Mouse (Mus musculus): ENCODE data around the gene Neurl1a. TPM values are rescaled to one million over a fixed set of nuclear protein-coding genes. Genes with fewer than 3 reads are reported as not detected.

The Neurl1a gene
- polyA plus RNA-seq, 1 experiment, result 5.8 TPM

- Histone ChIP-seq H3K4me3 (ENCODE audit: insufficient read depth, low read depth, low read length) (no peak overlapping the region), H3K27ac (replicated peaks; ENCODE audit: low read depth, low read length) (no peak overlapping the region), H3K4me1 (ENCODE audit: control insufficient read depth, insufficient read depth, insufficient read length, low read length) (no peaks in the 10 kb centered on the region)
Measured at GRCm38 (mm10) chr19:47152062-47152369, 26.6 kb upstream of the Neurl1a start.

DNA sequence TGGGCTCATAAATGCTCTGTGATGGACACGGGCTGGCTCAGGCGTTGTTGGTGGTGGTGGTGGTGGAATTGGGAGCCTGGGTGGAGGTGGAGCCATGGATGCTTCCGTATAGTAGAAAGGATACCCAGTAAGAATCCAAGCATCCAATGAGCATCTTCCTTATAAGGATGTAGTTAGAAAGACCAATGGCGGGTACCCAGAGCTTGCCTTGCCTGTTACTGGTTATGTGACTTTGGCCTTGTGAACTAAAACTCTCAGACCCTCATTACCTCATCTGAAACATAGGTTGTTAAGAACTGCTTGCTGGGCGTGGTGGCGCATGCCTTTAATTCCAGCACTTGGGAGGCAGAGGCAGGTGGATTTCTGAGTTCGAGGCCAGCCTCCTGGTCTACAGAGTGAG is 24.9 kb upstream of the Neurl1a start:
- no peak overlapping the region for H3K27ac ChIP-seq (replicated peaks; ENCODE audit: low read depth, low read length)

GRCm38 (mm10) chr19:47157664-47158063 is 21.0 kb upstream of the Neurl1a start, which contains the start of gene Calhm3:
TSS of gene Calhm3 (minus strand) at chr19:47157764.
- H3K4me1 ChIP-seq (ENCODE audit: control insufficient read depth, insufficient read depth, insufficient read length, low read length), result no peaks in the 10 kb centered on the region; the same call in 1 of the 2 replicates
- no peak within 1 kb of the TSS for H3K4me3 ChIP-seq (ENCODE audit: insufficient read depth, low read depth, low read length)
- no peak within 1 kb of the TSS for H3K27ac ChIP-seq (replicated peaks; ENCODE audit: low read depth, low read length)

More for the DNA sequence above, 24.9 kb upstream of the Neurl1a start:
- H3K4me1 ChIP-seq (ENCODE audit: control insufficient read depth, insufficient read depth, insufficient read length, low read length), result no peaks in the 10 kb centered on the region
- H3K4me3 ChIP-seq (ENCODE audit: insufficient read depth, low read depth, low read length), result no peak overlapping the region

DNA sequence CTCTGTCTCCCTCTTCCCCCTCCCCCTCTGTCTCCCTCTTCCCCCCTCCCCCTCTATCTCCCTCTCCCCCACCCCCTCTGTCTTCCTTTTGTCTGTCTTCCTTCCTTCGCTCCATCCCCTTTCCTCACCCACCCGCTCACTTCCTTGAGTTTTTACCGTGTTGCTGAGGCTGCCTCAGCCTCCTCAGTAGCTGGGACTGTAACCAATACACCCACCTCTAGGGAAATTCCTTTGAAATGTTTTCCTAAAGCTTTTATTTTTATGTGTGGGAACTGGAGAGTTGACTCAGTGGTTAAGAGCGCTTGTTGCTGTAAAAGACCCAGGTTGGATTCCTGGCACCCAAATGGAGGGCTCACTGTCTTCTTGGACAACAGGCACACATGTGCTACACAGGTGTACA is 17.0 kb upstream of the Neurl1a start:
- no peak overlapping the region for H3K27ac ChIP-seq (replicated peaks; ENCODE audit: low read depth, low read length)
- no peaks in the 10 kb centered on the region; the same call in 1 of the 2 replicates for H3K4me1 ChIP-seq (ENCODE audit: control insufficient read depth, insufficient read depth, insufficient read length, low read length)
- no peak overlapping the region for H3K4me3 ChIP-seq (ENCODE audit: insufficient read depth, low read depth, low read length)

- no peaks in the 10 kb centered on the region; the same call in 1 of the 2 replicates for H3K4me1 ChIP-seq (ENCODE audit: control insufficient read depth, insufficient read depth, insufficient read length, low read length)
- H3K4me3 ChIP-seq (ENCODE audit: insufficient read depth, low read depth, low read length), result no peak overlapping the region
- no peak overlapping the region for H3K27ac ChIP-seq (replicated peaks; ENCODE audit: low read depth, low read length)
Measured at GRCm38 (mm10) chr19:47163176-47163744, 15.4 kb upstream of the Neurl1a start.

- H3K4me3 ChIP-seq (ENCODE audit: insufficient read depth, low read depth, low read length), result no peak overlapping the region
Measured at GRCm38 (mm10) chr19:47166758-47167157, 11.9 kb upstream of the Neurl1a start.

GRCm38 (mm10) chr19:47167617-47168214 is 10.9 kb upstream of the Neurl1a start:
- H3K27ac ChIP-seq (replicated peaks; ENCODE audit: low read depth, low read length), result no peak overlapping the region
- no peak overlapping the region for H3K4me3 ChIP-seq (ENCODE audit: insufficient read depth, low read depth, low read length)
- H3K4me1 ChIP-seq (ENCODE audit: control insufficient read depth, insufficient read depth, insufficient read length, low read length), result no peaks in the 10 kb centered on the region

More at GRCm38 (mm10) chr19:47166758-47167157, 11.9 kb upstream of the Neurl1a start:
- no peaks in the 10 kb centered on the region for H3K4me1 ChIP-seq (ENCODE audit: control insufficient read depth, insufficient read depth, insufficient read length, low read length)
- H3K27ac ChIP-seq (replicated peaks; ENCODE audit: low read depth, low read length), result no peak overlapping the region

- no peaks in the 10 kb centered on the region for H3K4me1 ChIP-seq (ENCODE audit: control insufficient read depth, insufficient read depth, insufficient read length, low read length)
- H3K27ac ChIP-seq (replicated peaks; ENCODE audit: low read depth, low read length), result no peak overlapping the region
- peak overlapping the region; percentile 39 for H3K4me3 ChIP-seq (ENCODE audit: insufficient read depth, low read depth, low read length)
Measured at GRCm38 (mm10) chr19:47168223-47168622, 10.4 kb upstream of the Neurl1a start.

- Histone ChIP-seq H3K4me1 (ENCODE audit: control insufficient read depth, insufficient read depth, insufficient read length, low read length) (no peaks in the 10 kb centered on the region), H3K27ac (replicated peaks; ENCODE audit: low read depth, low read length) (no peak overlapping the region), H3K4me3 (ENCODE audit: insufficient read depth, low read depth, low read length) (peak overlapping the region; percentile 39)
Measured at GRCm38 (mm10) chr19:47168793-47169412, 9.7 kb upstream of the Neurl1a start.

GRCm38 (mm10) chr19:47174515-47174914 is 4.1 kb upstream of the Neurl1a start:
- H3K4me3 ChIP-seq (ENCODE audit: insufficient read depth, low read depth, low read length), result no peak overlapping the region
- H3K27ac ChIP-seq (replicated peaks; ENCODE audit: low read depth, low read length), result no peak overlapping the region
- H3K4me1 ChIP-seq (ENCODE audit: control insufficient read depth, insufficient read depth, insufficient read length, low read length), result peaks cover 3% of the 10 kb centered on the region; the same call in 1 of the 2 replicates

DNA sequence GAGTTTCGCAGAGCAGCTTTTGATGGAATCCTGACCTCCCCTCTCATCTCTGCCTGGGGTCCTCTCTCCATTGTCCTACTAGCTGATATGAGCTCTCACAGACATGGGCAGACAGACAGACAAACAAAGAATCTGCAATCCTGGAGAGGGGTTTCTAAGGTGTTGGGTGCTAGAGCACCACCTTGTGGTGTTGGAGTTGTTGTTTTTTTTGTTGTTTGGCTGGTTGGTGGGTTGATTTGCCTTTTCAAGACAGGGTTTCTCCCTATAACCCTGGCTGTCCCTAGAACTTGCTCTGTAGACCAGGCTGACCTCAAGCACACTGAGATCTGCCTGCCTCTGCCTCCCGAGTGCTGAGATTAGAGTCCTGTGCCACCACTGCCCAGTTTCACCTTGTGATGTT is 3.1 kb upstream of the Neurl1a start:
- Histone ChIP-seq H3K4me1 (ENCODE audit: control insufficient read depth, insufficient read depth, insufficient read length, low read length) (peaks cover 3% of the 10 kb centered on the region; the same call in 1 of the 2 replicates), H3K27ac (replicated peaks; ENCODE audit: low read depth, low read length) (no peak overlapping the region), H3K4me3 (ENCODE audit: insufficient read depth, low read depth, low read length) (no peak overlapping the region)

- Histone ChIP-seq H3K4me1 (ENCODE audit: control insufficient read depth, insufficient read depth, insufficient read length, low read length) (peaks cover 3% of the 10 kb centered on the region; the same call in 1 of the 2 replicates), H3K27ac (replicated peaks; ENCODE audit: low read depth, low read length) (no peak overlapping the region), H3K4me3 (ENCODE audit: insufficient read depth, low read depth, low read length) (no peak overlapping the region)
Measured at GRCm38 (mm10) chr19:47176916-47177505, 1.6 kb upstream of the Neurl1a start.

DNA sequence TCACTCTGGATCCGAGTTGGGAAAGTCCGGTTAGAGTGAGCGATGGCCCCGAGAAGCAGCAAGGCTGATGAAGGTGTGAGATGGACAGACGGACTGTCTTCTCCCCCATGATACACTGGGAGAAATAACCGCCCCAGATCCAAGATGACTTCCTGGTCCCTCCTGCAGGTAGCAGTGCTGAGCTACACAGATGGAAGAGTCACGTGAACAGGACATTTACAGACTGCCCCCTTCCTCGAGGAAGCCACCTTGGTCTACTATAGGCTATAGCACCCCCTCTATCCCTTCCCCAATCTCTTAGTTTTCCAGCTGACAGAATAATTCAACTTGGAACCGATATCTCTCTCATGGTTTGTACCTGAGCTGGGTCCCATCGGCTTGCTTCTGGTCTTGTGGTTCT is 619 bp upstream of the Neurl1a start:
- peak overlapping the region; percentile 58; the same call in 1 of the 2 replicates for H3K4me3 ChIP-seq (ENCODE audit: insufficient read depth, low read depth, low read length)
- H3K27ac ChIP-seq (replicated peaks; ENCODE audit: low read depth, low read length), result no peak overlapping the region
- peaks cover 3% of the 10 kb centered on the region; the same call in 1 of the 2 replicates for H3K4me1 ChIP-seq (ENCODE audit: control insufficient read depth, insufficient read depth, insufficient read length, low read length)

GRCm38 (mm10) chr19:47179272-47179809 is 721 bp downstream of the Neurl1a start:
- Histone ChIP-seq H3K4me1 (ENCODE audit: control insufficient read depth, insufficient read depth, insufficient read length, low read length) (peaks cover 3% of the 10 kb centered on the region; the same call in 1 of the 2 replicates), H3K4me3 (ENCODE audit: insufficient read depth, low read depth, low read length) (peak overlapping the region; percentile 58), H3K27ac (replicated peaks; ENCODE audit: low read depth, low read length) (no peak overlapping the region)

DNA sequence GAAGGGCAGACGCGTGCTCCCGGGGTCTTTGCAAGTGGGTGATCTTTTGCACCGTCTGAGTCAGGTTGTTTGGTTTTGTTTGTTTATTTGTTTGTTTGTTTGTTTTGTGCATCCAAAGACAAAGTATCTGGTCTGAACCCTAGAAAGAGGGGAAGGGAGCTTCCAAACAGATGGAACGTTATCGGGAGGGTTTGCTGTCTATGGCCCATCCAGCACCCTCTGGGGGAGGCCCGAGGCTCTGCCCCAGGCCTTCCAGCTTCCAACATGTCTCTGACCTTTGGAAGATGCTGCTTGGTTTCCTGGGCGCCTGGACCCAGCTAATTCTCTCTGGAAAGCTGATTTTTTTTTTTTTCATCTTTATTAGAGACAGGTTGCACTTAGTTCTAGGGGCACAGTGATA is 1.4 kb downstream of the Neurl1a start:
- peaks cover 3% of the 10 kb centered on the region; the same call in 1 of the 2 replicates for H3K4me1 ChIP-seq (ENCODE audit: control insufficient read depth, insufficient read depth, insufficient read length, low read length)
- no peak overlapping the region for H3K27ac ChIP-seq (replicated peaks; ENCODE audit: low read depth, low read length)
- H3K4me3 ChIP-seq (ENCODE audit: insufficient read depth, low read depth, low read length), result no peak overlapping the region
